Mouse (Mus musculus): Measurements from ENCODE around the gene Upp2.

DNA sequence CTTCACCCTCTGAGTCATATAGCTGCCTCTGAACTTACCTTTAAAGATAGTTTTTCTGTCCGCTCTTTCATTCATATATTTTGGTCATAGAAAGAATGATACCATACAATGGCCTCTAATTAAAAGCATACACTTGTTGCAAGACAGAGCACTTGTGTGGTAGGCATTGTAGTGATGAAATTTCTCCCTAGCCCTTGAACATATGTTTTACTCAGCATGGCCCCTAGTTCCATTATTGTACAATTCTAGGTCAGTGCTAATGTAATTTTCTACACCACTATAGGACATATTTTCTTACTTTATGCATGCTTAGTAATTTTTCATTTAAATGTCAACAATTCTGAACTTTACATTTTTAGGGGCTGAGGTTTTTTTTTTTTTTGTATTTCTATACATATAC, 89.9 kb downstream of the Upp2 start:
- TF ChIP-seq CTCF (IDR thresholded peaks at IDR 0.05; ENCODE audit: low read depth, low read length) (no peak), POLR2A (IDR thresholded peaks at IDR 0.05; ENCODE audit: extremely low read depth, insufficient read depth, low read length) (no peak)
